Mouse (Mus musculus) mature B cell (primary cell): Measurements from ENCODE around the gene Ralb.

Source experiments
- in situ Hi-C: fragments of 300-500 bp; cut with MboI; formaldehyde crosslinking; loops from 2 replicates; pipeline ENCODE4 v1.14.3; 2019

The Ralb gene

GRCm38 (mm10) chr1:119523826-119524225, 19.2 kb upstream of the Ralb start:
- in situ Hi-C loops: no loop called here

DNA sequence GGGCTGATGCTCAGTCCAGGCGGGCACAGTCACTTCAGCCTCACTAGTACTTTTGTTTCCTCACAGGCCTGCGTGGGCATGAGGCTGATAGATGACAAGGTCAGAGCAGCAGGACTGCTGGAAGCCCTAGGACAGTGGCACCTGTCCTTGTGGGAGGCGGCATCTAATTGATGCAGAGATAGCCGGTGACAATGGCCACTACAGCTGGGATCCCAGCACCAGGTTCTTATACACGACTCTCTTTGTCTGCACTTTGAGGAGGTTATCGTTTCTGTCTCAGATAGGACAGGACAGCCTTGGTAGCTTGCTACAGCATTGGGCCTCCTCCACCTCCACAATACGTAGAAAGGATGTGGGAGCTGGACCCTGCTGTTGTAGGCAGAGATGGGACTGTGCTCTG, 18.8 kb upstream of the Ralb start:
- in situ Hi-C loops: no loop called here

DNA sequence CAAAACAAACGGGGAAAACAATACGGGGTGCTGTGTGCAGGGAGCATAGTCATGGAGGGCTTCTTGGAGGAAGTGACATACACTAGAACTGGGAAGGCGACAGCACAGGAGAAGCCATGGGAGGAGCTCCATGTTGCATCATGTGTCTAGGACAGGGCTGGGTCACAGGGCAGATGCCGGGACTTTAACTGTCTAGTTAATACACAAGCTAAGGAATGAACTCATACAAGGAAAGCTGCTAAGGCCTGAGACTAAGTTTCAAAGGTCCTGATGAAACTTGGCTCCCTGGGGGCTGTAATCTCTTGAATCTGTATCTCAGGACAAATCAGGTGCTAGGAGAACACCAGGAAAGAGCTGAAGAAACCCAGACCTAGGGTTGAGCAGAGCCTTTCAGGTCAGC, 18.1 kb upstream of the Ralb start:
- in situ Hi-C loops: no loop called here

- in situ Hi-C loops: no loop called here
These were observed 17.1 kb upstream of the Ralb start for GRCm38 (mm10) chr1:119521681-119522080.

DNA sequence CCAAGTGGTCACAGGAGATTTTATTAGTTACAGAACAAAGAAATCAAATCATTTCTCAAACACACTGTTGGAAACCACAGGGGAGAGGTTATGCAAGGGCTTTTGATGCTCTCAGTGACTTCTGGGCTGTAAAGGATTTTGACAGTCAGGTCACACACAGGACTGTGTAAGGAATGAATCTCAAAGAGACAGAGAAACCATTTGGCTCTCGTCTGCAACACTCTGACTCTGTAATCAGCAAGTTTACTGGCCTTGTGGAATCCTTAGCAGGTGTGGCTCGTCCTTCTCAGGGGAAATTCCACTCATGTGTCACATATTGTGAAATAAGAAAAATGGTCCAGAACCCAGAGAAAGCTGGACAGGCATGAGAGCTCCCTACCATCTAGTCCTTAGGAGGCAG, 16.4 kb upstream of the Ralb start:
- in situ Hi-C loops: no loop called here

GRCm38 (mm10) chr1:119519286-119519685, 14.7 kb upstream of the Ralb start:
- in situ Hi-C loops: no loop called here

DNA sequence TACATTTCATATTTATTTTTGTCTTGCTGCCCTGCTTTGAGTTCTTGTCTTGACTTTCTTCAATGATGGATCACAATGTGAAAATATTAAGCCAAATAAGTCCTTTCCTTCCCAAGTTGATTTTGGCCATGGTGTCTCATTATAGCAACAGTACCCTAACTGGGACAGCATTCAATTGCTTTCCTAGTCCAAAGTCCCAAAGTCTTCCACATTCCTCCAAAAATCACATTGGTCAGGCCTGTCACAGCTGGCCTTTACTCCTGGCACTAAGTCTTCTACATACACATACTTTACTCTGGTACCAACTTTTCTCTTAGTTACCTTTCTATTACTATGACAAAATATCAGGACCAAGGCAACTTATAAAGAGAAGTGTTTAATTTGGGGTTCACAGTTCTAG, 14.2 kb upstream of the Ralb start:
- in situ Hi-C loops: no loop called here

GRCm38 (mm10) chr1:119518060-119518459, 13.5 kb upstream of the Ralb start:
- in situ Hi-C loops: no loop called here

DNA sequence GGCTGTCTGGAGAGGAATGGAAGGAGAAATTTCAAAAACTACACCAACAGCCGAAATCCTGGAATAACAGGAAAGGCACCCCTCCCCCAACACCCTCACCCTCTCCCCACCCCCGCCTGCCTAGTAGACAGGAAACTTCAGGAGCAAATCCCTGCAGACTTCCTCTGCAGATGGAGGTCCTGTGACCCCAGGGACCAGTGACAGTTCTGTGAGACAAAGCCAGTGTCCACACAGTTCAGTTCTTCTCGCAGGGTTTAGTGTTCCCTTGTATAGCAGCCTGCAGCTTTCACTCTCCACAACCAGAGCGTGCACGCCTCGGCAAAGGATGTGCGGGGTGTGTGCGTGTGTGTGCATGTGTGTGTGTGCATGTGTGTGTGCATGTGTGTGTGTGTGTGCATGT, 6.3 kb upstream of the Ralb start:
- in situ Hi-C loops: no loop called here

DNA sequence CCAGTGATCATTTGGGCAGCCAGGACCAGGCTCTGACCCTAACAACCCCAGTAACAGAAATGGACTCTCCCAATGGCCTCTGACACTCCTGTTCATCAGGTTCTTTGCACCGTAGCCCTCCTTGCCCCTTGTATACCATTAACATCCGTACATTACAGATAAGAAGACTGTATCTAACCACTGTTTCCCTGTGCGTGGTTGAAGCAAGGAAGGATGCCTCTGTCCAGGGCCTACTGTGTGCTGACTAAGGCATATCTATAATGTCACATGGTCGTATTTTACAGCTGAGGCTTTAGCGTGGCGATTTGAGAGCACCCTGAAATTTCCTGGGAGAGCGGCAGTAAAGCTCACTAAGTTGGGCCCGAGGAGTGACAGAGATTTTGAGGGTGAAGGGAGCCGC, 5.8 kb upstream of the Ralb start:
- in situ Hi-C loops: no loop called here

GRCm38 (mm10) chr1:119509474-119509873, 4.9 kb upstream of the Ralb start:
- in situ Hi-C loops: no loop called here

- in situ Hi-C loops: no loop called here
These were observed 4.0 kb upstream of the Ralb start for GRCm38 (mm10) chr1:119508548-119508947.

DNA sequence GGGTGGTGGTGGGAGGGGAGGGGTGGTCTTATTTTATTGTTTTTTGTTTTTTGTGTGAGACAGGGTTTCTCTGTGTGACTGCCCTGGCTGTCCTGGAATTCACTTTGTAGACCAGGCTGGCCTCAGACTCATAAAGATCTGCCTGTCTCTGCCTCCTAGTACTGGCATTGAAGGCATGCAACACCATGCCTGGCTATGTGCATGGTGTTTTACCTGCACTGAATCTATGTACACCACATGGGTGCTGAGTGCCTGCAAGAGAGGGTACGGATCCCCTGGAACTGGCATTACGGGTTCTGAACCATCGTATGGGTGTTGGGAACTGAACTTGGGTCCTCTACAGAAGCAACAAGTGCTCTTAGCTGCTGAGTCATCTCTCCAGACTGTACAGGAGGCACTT, 1.4 kb upstream of the Ralb start:
- in situ Hi-C loops: no loop called here

DNA sequence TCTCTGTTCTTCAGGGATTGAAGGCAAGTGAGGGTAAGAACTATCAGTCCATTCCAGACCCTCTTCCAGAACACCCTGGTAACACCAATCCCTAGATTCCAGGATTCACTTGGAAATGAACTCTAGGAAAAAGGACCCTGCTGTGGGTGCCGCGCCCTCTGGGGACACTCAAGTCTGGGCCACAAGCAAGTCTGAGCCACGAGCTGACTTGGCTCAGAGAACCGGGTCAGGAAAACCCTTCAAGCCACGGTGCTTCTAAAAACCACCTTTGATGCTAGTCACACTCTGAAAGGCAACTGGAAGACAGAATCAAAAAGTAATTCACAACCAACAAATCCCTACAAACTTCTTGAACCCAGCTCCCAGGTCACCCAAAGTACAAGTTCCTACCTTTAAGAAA, 786 bp downstream of the Ralb start:
- in situ Hi-C loops: no loop called here

DNA sequence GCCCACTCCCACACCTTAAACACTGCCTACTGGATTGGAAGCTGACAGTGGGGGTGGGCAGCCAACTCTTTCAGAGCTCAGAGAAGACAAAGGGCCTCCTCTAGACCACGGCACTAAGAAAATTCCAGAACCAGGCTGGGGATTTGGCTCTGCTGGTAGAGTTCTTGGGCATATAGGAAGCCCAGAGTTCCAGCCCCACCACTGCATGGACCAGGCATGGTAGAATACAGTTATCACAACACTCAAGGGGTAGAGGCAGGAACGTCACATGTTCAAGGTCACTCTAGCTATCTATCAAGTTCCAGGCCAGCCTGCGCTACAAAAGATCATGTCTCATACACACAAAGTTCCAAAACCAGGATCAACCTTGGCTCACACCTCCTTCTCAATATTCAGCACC, 1.4 kb downstream of the Ralb start:
- in situ Hi-C loops: no loop called here

GRCm38 (mm10) chr1:119502729-119503128, 1.9 kb downstream of the Ralb start:
- in situ Hi-C loops: no loop called here

GRCm38 (mm10) chr1:119501881-119502280, 2.7 kb downstream of the Ralb start:
- in situ Hi-C loops: no loop called here

GRCm38 (mm10) chr1:119499456-119499855, 5.1 kb downstream of the Ralb start:
- in situ Hi-C loops: no loop called here

GRCm38 (mm10) chr1:119498536-119499231, 5.9 kb downstream of the Ralb start:
- in situ Hi-C loops: no loop called here

GRCm38 (mm10) chr1:119497346-119498004, 7.1 kb downstream of the Ralb start:
- in situ Hi-C loops: no loop called here

DNA sequence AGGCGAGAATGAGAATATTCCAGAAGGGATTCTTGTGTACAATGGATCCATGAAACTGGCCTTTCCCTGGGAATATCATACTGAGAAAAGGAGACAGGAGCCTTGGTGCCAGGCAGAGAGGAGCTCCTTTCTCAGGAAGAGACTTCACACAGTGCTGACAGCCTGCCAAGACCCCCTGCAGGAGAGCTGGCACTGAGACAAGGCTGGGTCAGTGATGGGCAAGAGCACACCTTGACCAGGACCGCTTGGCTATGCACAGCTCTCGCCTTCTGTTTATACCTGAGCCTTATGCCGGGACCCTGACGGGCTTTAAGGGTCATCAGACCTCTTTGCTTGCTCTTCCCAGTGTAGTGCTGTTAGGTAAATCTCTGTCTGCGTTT, 9.2 kb downstream of the Ralb start:
- in situ Hi-C loops: no loop called here

DNA sequence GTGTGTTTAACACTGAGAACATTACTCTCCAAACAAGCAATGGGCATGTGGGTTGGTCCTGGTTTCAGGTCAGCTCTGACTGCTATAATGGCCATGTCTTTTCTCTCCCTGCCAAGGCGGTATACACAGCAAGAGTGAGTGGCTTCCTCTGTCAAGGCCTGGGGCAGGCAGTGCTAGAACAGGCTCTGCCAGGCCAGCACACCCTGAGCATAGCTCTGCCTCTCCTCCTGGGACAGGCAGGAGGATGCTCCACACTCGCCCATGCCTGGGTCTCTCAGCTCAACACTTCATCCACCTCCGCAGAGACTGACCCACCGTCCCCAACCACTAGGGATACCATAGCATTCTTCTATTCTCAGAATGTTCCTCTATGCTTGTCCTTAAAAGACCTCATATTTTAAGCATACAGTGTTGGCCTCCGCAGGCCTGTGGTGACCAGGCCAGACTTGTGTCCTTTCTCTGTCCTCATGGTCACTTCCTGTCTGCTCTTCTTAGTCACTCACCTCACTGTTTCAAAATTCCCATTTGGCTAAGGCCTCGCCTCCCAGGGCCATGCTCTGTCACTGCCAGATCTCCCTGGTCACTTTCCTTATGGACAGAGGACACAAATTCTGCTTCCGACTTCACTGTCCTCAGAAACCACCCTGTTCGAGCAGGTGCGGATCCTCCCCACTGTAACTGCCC, 9.7 kb downstream of the Ralb start:
- in situ Hi-C loops: no loop called here

DNA sequence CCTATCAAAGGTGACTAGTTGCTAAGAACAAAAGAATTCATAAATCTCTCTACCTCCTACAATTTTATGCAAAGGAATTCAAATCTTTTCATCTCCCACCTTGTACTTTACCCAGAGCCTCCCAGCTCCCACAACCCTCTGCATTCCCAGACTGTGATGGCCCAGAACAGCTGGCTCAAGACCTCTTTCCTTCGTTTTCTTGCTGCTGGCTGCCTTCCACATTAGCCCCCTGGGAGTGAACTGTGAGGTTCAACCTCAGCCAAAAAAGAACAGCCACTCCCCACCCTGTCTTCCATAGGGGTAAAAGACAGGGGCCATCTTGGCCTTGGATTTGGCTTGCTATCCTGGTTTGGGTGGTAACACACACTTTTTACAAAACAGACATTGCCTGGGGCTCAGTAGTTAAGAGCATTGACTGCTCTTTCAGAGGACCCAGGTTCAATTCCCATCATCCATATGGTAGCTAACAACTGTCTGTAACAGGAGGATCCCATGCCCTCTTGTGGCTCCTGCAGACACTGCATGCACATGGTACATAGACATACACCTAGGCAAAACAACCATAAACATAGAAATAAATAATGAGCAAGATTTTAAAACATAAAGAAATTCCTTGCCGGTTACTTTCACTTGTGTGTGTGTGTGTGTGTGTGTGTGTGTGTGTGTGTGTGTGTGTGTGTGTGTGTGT, 10.4 kb downstream of the Ralb start:
- in situ Hi-C loops: no loop called here
